Mouse (Mus musculus) cerebellum, adult 9-10 months (tissue): ENCODE data around the gene Snrk.
A peak's percentile ranks its signal among the peaks of the same experiment; 100 is the strongest.

ENCODE experiments used
- DNase-seq: peaks from one replicate; pipeline ENCODE4 v3.0.0; 2022

The Snrk gene

DNA sequence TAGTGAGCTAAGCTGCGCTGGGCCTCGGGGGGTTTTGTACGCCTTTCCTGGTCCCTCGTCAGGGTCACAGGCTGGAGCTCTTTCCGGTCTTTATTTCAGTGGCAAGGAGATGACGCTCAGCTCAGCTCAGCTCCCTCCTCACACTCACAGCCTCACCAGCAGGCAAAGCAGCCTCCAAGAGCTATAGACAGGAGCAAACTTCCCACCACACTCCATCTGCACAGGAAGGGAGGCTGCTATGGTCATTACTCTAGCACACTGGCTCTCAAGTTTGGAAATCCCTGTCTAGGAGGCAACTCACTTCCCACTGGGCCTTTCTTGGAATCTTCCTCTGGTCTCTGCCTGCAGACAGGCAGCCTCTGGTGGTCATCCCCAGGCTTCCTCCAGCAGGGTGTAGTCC, 68.9 kb downstream of the Snrk start:
- DNase-seq: no peak

GRCm38 (mm10) chr9:122186643-122187226, 69.7 kb downstream of the Snrk start:
- no peak for DNase-seq

- DNase-seq: no peak
These were observed 70.4 kb downstream of the Snrk start for GRCm38 (mm10) chr9:122187451-122187921.

- DNase-seq: no peak
These were observed 71.7 kb downstream of the Snrk start for GRCm38 (mm10) chr9:122188724-122189123.

- no peak for DNase-seq
These were observed 76.3 kb downstream of the Snrk start for GRCm38 (mm10) chr9:122193361-122193760.

- no peak for DNase-seq
These were observed 76.8 kb downstream of the Snrk start for GRCm38 (mm10) chr9:122193823-122194222.

DNA sequence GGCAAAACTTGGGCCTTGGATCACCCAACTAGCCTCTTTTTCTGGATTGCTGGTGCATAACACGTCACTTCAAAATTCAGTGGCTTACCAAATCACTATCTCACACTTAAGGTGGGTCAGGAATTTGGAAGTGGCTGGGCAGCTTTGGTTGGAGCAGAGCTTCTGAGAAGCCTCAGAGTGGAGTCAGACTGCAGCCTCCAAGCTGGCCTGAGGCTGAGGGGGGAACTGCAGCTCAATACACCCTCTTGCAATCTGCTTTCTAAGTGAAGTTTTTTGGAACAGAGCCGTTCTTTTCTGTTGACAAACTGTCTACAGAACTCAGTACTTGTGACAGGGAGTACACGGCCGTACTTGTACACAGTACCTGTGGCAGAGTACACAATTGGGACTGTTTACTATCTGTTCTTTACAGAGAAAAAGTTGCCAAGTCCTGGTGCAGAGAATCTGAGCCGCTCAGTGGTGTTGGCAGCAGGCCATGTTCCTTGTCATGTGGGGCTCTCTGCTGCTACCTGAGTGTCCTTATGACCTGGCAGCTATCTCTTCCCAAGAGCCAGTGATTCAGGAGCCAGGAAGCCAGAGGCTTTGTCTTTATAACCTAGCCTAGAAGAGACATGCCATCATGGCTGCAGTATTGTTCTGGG, 78.1 kb downstream of the Snrk start:
- peak; percentile 88 for DNase-seq

DNA sequence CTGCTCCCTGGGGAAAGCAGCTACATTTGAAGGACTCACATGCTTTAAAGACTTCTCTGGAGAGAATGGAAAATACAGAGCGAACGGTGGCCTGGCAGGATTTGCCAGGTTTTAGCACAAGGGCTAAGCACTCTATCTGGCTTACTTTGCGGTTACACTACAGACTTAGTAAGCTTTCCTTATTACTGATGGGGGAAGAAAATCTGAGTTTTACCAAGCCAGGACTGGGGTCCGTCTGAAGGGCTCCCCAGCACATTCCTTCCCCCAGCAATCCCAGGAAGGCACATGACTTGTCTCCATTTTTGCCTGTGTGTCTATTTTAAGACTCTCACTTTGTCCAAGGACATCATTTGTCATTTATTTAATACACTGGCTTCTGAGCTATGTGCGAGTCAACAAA, 80.0 kb downstream of the Snrk start:
- no peak for DNase-seq

DNA sequence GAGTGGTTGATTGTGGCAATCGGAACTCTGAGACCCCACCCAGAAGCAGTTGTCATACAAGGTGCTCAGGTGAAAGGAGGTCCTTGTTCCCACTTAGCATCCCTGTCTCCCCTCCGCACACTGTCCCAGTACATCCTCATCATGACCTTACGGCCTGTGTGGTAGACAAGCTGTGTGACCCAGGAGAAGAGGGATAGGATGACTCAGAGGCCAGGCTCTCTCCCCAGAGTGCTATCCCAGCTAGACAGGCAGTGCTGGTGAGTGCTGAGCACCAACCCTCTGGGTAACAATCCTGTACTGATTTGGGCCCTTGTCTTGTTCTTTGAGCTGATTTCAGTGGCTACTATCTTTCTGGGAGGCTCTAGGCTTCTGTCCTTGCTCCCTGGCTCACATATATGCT, 81.6 kb downstream of the Snrk start:
- no peak for DNase-seq

GRCm38 (mm10) chr9:122199253-122199652, 82.2 kb downstream of the Snrk start:
- peak; percentile 74 for DNase-seq

DNA sequence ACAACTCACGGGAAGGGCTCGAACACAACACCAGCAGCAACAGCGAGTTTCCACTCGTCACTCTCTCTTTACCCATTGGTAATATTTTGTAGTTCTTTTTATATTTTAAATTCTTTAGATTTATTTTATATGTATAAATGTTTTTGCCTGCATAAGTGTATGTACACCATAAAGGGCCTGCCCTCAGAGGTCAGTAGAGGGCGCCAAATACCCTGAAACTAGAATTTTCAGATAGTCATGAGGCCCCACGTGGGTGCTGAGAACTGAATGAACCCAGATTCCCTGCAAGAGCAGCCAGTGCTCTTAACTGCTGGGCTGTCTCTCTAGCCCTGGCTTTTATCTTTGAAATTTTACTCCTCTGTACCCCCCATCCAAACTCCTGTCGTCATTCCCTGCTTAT, 87.4 kb downstream of the Snrk start:
- no peak for DNase-seq

GRCm38 (mm10) chr9:122205543-122206200, 88.6 kb downstream of the Snrk start:
- no peak for DNase-seq

DNA sequence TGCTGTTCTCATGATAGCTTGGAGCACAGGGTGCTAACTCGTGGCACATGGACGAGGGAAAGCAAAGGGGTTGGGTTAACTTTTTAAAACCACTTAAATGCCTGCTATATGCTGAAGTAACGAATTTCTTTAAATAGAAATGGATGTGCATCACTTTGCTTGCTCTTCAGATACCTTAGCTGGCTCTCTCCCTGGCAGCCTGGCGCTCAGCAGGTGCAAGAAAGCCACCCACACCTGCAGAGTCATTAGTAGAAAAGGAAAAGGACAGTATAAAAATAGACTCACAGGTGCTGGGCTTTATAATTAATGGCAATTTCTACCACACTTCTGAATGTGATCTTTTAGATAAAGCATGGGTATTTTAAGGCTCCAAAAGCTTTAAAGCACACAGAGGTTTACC, 91.2 kb downstream of the Snrk start:
- DNase-seq: no peak

DNA sequence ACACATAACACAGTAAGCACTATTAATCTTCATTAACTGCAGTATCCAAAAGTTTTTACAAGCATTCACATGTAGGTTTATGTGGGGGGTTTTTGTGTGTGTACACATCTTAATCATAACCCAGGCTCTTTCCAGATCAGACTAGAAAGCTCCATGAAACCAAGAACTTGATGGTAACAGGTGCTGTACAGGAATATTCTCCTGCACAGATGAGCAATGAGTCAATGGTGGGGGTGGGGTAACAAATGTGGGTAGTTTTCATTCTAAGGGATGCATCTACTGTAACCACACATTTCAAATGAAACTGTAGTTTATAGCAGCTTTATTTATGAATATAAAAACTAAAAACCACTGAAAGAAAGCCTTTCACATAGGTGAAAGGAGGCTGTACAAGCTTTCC, 98.1 kb downstream of the Snrk start:
- DNase-seq: no peak

DNA sequence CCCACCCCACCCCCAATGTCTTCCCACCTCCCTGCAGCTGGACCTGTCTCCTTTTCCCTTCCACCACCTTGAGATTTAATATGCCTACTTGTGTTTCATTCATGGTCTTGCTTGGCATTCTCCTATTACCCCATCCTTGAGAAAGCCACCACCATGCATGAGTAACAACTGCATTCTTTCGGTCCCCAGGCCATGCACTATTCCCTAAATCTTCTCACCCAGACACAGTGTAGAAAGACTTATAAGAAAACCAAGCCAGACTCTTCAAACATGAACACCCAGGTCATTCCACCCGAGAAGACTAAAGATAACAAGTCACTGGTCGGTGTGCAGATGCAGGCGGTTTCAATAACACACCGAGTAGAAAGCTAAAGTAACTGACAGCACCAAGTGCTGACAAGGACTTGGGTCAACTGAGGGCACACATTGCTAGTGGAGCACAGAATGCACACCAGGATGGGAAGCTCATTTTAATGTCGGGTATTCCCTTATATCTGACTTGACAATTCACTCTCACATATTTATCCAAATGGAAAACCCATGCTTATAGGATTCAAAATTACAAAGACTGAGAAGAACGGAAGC, 100.0 kb downstream of the Snrk start:
- no peak for DNase-seq
